Mouse (Mus musculus) ES-Bruce4 (cell line): ENCODE results near the gene St3gal3. TPM values are rescaled to one million over a fixed set of nuclear protein-coding genes. Genes with fewer than 3 reads are reported as not detected.

ENCODE experiments used
- H3K27ac ChIP-seq: 2 replicates; pipeline ENCODE4 v1.5.1; 2012; ENCODE audit warnings: low read length, inconsistent platforms; ENCODE audit not compliant: insufficient read depth
- H3K27me3 ChIP-seq: 2 replicates; pipeline ENCODE4 v1.6.1; 2012; ENCODE audit warnings: mild to moderate bottlenecking, low read length, inconsistent platforms; ENCODE audit not compliant: control insufficient read depth, poor library complexity, insufficient read depth, severe bottlenecking
- H3K36me3 ChIP-seq: 2 replicates; pipeline ENCODE4 v1.6.1; 2012; ENCODE audit warnings: inconsistent platforms, mild to moderate bottlenecking, low read length, moderate library complexity; ENCODE audit not compliant: control insufficient read depth, poor library complexity, insufficient read depth, severe bottlenecking
- H3K4me1 ChIP-seq: one replicate; pipeline ENCODE4 v1.8.1; 2011; ENCODE audit warnings: low read length; ENCODE audit not compliant: control insufficient read depth, insufficient read depth
- H3K4me3 ChIP-seq: 2 replicates; pipeline ENCODE4 v1.5.1; 2011; ENCODE audit warnings: low read depth, mild to moderate bottlenecking, low read length
- H3K9ac ChIP-seq: 2 replicates; pipeline ENCODE4 v1.6.1; 2012; ENCODE audit warnings: low read depth, mild to moderate bottlenecking, inconsistent platforms; ENCODE audit not compliant: poor library complexity, severe bottlenecking
- H3K9me3 ChIP-seq: replicated peaks from 2 replicates; pipeline ENCODE4 v1.6.1; 2012; ENCODE audit warnings: mild to moderate bottlenecking, low read length, inconsistent platforms; ENCODE audit not compliant: control insufficient read depth, poor library complexity, insufficient read depth, severe bottlenecking
- CTCF ChIP-seq: IDR thresholded peaks from one replicate; pipeline ENCODE4 v1.8.1; 2011; ENCODE audit warnings: low read depth, low read length
- EP300 ChIP-seq: IDR thresholded peaks from 2 replicates; pipeline ENCODE4 v1.6.1; 2011; ENCODE audit warnings: low read depth, low read length; ENCODE audit not compliant: insufficient read depth
- POLR2A ChIP-seq: IDR thresholded peaks from one replicate; pipeline ENCODE4 v1.8.1; 2011; ENCODE audit warnings: low read length; ENCODE audit not compliant: insufficient read depth
- polyA plus RNA-seq: library from polyadenylated mRNA; stranded (reverse); fragments of >200 nt; gene quantifications from 2 replicates; pipeline ENCODE4 v1.2.4, GENCODE M21; 2011; ENCODE audit warnings: low read depth; ENCODE audit not compliant: missing spikeins, insufficient read depth, insufficient read length

The St3gal3 gene
- polyA plus RNA-seq, 1 experiment, result 13.9 TPM

DNA sequence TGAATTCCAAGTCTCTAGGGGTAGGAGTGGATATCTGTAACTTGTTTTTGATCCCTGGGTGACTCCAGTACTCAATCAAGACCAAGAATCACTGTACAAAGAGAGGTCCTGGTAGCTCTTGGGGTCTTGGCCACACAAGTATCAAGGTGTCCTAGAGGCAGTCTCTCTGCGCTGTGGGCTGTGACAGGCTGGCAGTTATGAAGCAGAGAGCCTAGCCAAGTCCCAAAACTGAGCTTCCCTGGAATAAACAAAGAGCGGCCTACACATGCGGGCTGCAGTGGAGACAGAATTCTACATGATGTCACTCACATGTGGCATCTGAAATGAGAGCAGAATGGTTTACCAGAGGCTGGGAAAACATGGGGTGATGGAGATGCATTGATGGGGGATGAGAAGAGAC lies 111.9 kb downstream of the St3gal3 start:
- H3K4me1 ChIP-seq, result peaks cover 2% of the 10 kb centered on the region
- no peak overlapping the region for H3K9ac ChIP-seq
- H3K27ac ChIP-seq, result no peak overlapping the region
- no peak overlapping the region for H3K4me3 ChIP-seq
- TF ChIP-seq POLR2A, result no peak
- TF ChIP-seq CTCF, result no peak
- TF ChIP-seq EP300, result no peak
- no peaks in the 10 kb centered on the region for H3K27me3 ChIP-seq
- H3K9me3 ChIP-seq, result no peaks in the 10 kb centered on the region
- H3K36me3 ChIP-seq, result no peaks in the 10 kb centered on the region

DNA sequence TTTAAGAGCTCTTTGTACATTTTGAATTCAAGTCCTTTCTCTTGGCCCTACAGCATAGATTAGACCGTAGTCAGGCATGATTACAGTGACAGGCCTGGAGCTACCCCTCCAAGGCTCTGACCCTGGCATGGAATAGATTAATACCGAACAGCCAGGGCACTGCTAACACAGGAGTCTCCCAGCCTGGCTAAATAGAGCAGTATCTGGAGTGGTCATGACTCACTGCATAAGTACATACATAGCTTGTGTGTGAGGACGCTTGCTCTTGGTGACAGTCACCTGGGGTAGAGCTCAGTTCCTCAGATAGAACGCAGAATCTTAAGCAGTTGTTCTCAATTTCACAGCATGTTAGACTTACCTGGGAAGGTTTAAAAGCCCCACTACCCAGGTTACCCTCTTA lies 112.3 kb downstream of the St3gal3 start:
- Histone ChIP-seq H3K27me3 (no peaks in the 10 kb centered on the region), H3K36me3 (no peaks in the 10 kb centered on the region), H3K9me3 (no peaks in the 10 kb centered on the region), H3K27ac (no peak overlapping the region), H3K9ac (no peak overlapping the region), H3K4me3 (no peak overlapping the region), H3K4me1 (peaks cover 2% of the 10 kb centered on the region)
- TF ChIP-seq EP300 (no peak), POLR2A (no peak), CTCF (no peak)

DNA sequence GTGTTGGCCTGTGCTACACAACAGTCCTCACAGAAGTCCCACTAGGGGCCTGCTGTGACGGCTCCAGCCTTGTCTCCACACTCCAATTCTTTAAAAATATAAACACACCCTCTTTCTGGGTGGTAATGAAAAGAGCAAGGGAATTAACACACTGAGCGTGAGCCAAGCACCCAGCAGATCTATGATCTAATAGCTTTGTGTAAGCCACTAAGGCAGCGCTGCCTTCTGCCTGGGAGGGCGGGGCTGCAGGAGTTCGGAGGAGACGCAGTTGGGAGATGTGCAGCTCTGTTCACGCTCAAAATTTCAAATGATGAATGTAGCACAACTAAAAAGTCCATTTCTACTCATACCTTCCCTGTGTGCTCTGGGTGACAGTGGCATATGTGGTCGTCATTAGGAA lies 115.1 kb downstream of the St3gal3 start:
- Histone ChIP-seq H3K4me3 (no peak overlapping the region), H3K27me3 (no peaks in the 10 kb centered on the region), H3K9ac (no peak overlapping the region), H3K4me1 (peaks cover 11% of the 10 kb centered on the region), H3K36me3 (no peaks in the 10 kb centered on the region), H3K27ac (no peak overlapping the region), H3K9me3 (no peaks in the 10 kb centered on the region)
- TF ChIP-seq EP300 (no peak), POLR2A (no peak), CTCF (no peak)

DNA sequence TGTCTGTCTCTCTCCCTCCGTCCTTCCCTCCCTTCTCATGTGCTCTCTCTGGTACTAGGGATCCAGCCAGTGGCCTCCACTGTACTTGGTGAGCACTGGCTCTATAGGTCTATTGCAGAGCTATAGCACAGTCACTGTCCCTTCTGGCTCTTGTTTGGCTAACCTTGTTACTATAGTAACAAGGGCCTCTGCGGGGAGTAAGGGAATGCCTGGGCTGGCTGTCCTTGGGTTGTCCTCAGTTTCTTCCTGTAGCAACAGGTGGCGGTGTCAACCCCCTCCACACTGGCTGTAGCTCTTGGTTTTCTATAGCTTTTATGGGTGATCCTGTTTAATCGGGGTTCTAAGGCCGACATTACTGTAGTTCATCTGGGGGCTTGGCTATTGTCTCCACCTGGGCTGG lies 115.5 kb downstream of the St3gal3 start:
- H3K36me3 ChIP-seq, result no peaks in the 10 kb centered on the region
- H3K27me3 ChIP-seq, result no peaks in the 10 kb centered on the region
- no peaks in the 10 kb centered on the region for H3K9me3 ChIP-seq
- no peak overlapping the region for H3K4me3 ChIP-seq
- H3K4me1 ChIP-seq, result peaks cover 14% of the 10 kb centered on the region
- no peak overlapping the region for H3K9ac ChIP-seq
- no peak overlapping the region for H3K27ac ChIP-seq
- TF ChIP-seq CTCF, result no peak
- TF ChIP-seq EP300, result no peak
- TF ChIP-seq POLR2A, result no peak

DNA sequence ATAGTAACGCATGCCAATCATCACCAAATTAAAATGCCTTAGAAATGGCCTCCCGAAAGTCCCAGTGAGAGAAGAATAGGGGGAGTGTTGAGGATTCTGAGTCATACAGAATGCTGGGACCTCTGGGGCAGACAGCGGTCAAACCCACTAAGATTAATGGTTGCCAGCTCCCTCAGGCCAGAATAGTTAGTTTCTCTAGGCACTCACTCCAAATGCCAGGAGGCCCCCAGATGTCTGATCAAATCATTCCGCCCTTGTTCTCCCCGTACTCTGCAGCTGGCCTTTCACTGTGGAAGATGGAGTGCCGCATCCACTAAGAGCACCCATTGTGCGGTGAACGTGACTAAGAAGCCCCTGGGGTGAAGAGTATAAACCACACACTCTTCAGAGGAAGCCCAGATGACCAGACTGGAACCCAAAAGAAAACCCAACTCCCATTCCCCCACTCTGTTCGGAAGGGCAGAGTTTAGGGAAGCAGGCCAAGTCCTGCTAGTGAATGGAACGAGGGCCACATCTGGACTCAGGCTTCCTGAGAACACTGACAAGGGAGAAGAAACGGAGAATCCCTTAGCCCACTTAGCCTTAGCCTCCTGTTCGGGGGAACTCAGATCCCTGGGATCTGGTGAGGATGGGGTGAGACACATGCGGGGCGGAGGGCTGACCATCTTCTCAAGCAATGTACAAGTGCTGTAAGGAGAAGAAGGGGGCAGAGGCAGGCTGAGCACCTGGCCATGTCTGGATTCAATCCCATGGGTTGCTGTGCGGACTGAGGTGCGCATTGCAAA lies 117.5 kb downstream of the St3gal3 start:
- no peak for TF ChIP-seq POLR2A
- no peak for TF ChIP-seq CTCF
- no peak overlapping the region for H3K27ac ChIP-seq

DNA sequence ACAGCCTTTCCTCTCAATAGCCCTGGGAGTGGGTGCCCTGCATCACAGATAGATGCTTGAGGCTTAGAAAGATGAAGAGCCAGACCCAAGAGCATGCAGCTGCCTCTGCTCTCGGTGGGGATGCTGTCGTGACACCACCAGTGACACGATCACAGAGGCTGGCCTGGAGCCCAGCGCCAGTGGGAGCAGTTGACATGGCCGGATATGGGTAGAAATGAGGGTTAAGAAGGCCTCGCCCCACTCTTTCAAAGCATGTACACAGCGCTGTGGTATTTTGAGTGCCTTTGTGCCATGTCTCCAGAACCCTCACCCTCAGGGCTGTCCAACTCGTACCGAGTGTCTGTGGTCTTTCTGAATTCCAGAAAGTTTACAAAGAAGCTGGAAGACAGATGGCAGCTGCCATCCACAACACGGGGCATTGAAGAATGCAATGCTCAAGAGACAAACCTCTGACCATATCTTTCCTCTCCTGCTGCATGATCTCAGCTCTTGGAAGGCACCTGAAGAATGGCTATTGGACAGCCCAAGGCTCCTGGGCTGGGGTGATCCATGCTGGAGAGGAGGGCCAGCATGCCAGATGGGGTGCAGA lies 118.3 kb downstream of the St3gal3 start:
- TF ChIP-seq POLR2A (no peak), EP300 (no peak), CTCF (no peak)
- no peak overlapping the region for H3K4me3 ChIP-seq
- no peaks in the 10 kb centered on the region for H3K9me3 ChIP-seq
- H3K27ac ChIP-seq, result no peak overlapping the region
- H3K9ac ChIP-seq, result no peak overlapping the region
- no peaks in the 10 kb centered on the region for H3K36me3 ChIP-seq
- H3K27me3 ChIP-seq, result no peaks in the 10 kb centered on the region
- peaks cover 14% of the 10 kb centered on the region for H3K4me1 ChIP-seq

More for the DNA sequence above, 117.5 kb downstream of the St3gal3 start:
- Histone ChIP-seq H3K4me3 (no peak overlapping the region), H3K27me3 (no peaks in the 10 kb centered on the region), H3K9me3 (no peaks in the 10 kb centered on the region), H3K4me1 (peaks cover 14% of the 10 kb centered on the region), H3K36me3 (no peaks in the 10 kb centered on the region), H3K9ac (no peak overlapping the region)
